Mouse (Mus musculus) CH12.LX (cell line): ENCODE results near the gene 3110009E18Rik. TPM values are rescaled to one million over a fixed set of nuclear protein-coding genes. Genes with fewer than 3 reads are reported as not detected.

ENCODE experiments used
- DNase-seq: peaks from one replicate; pipeline ENCODE4 v3.0.0-alpha.2; 2013; ENCODE audit errors: extremely low read depth
- H3K27ac ChIP-seq: 2 replicates; pipeline ENCODE4 v1.5.1; 2012; ENCODE audit warnings: low read depth, mild to moderate bottlenecking, control low read depth, moderate library complexity; ENCODE audit not compliant: insufficient read depth
- H3K27me3 ChIP-seq: replicated peaks from 2 replicates; pipeline ENCODE3; 2012; ENCODE audit warnings: inconsistent platforms
- H3K36me3 ChIP-seq, 2 experiments: replicated peaks in 1 of 2; 2 replicates each; pipeline versions ENCODE3 to v1.6.1; 2012; ENCODE audit warnings: inconsistent platforms in 1 of 2, low read length in 1 of 2, mild to moderate bottlenecking in 1 of 2, mixed read lengths in 1 of 2, moderate library complexity in 1 of 2; ENCODE audit not compliant: control insufficient read depth in 1 of 2, insufficient read depth in 1 of 2
- H3K4me1 ChIP-seq, 2 experiments: 2 replicates each; pipeline ENCODE4 v1.6.1; 2012; ENCODE audit warnings: inconsistent platforms in 1 of 2, moderate library complexity in 1 of 2; ENCODE audit not compliant: insufficient read depth in 2 of 2, control insufficient read depth in 1 of 2
- H3K4me2 ChIP-seq: 2 replicates; pipeline ENCODE4 v1.6.1; 2012; ENCODE audit warnings: low read depth, mild to moderate bottlenecking, control low read depth; ENCODE audit not compliant: poor library complexity, insufficient read depth, severe bottlenecking
- H3K4me3 ChIP-seq, 3 experiments: fragments of 150-350 bp in 1 of 3; sonication (generic) in 1 of 3; replicated peaks in 1 of 3; 2 replicates each; pipeline versions ENCODE3 to v1.5.1; 2011 to 2012; ENCODE audit warnings: low read depth in 2 of 3, low read length in 2 of 3, mild to moderate bottlenecking in 2 of 3, moderate library complexity in 2 of 3, control low read depth in 1 of 3, improper control_type of control experiment in 1 of 3, inconsistent platforms in 1 of 3, mixed read lengths in 1 of 3; ENCODE audit not compliant: poor library complexity in 1 of 3
- H3K79me2 ChIP-seq: replicated peaks from 2 replicates; pipeline ENCODE4 v1.6.1; 2012; ENCODE audit warnings: mild to moderate bottlenecking, moderate library complexity; ENCODE audit not compliant: control insufficient read depth, poor library complexity, insufficient read depth, severe bottlenecking; ENCODE audit errors: extremely low read depth
- H3K9ac ChIP-seq: 2 replicates; pipeline ENCODE4 v1.6.1; 2012; ENCODE audit warnings: low read depth, mild to moderate bottlenecking, control low read depth, moderate library complexity; ENCODE audit not compliant: insufficient read depth
- H3K9me3 ChIP-seq: replicated peaks from 2 replicates; pipeline ENCODE3; 2012; ENCODE audit warnings: low read length, inconsistent platforms, mixed read lengths
- BHLHE40 ChIP-seq: IDR thresholded peaks from 2 replicates; pipeline ENCODE4 v1.6.1; 2011; ENCODE audit warnings: mild to moderate bottlenecking, low read depth, low read length, improper control_type of control experiment
- CHD1 ChIP-seq: IDR thresholded peaks from 2 replicates; pipeline ENCODE4 v1.6.1; 2012; ENCODE audit warnings: low read depth, low read length, improper control_type of control experiment, inconsistent platforms
- CHD2 ChIP-seq: IDR thresholded peaks from 2 replicates; pipeline ENCODE4 v1.6.1; 2011; ENCODE audit warnings: low read length, improper control_type of control experiment
- E2F4 ChIP-seq: IDR thresholded peaks from 2 replicates; pipeline ENCODE4 v1.6.1; 2011; ENCODE audit warnings: low read depth, low read length, improper control_type of control experiment; ENCODE audit not compliant: insufficient replicate concordance
- ELF1 ChIP-seq: IDR thresholded peaks from 2 replicates; pipeline ENCODE4 v1.6.1; 2014; ENCODE audit warnings: low read depth, mild to moderate bottlenecking, inconsistent platforms, low read length, improper control_type of control experiment
- GABPA ChIP-seq: IDR thresholded peaks from 2 replicates; pipeline ENCODE4 v1.6.1; 2012; ENCODE audit warnings: low read depth, low read length, improper control_type of control experiment, inconsistent platforms; ENCODE audit not compliant: insufficient replicate concordance
- JUN ChIP-seq: IDR thresholded peaks from 2 replicates; pipeline ENCODE4 v1.6.1; 2011; ENCODE audit warnings: low read depth, mild to moderate bottlenecking, low read length, improper control_type of control experiment, moderate library complexity; ENCODE audit not compliant: insufficient read depth
- MAFK ChIP-seq: IDR thresholded peaks from 2 replicates; pipeline ENCODE4 v1.6.1; 2011; ENCODE audit warnings: low read length, improper control_type of control experiment; ENCODE audit not compliant: insufficient replicate concordance
- MAX ChIP-seq: IDR thresholded peaks from 2 replicates; pipeline ENCODE4 v1.6.1; 2011; ENCODE audit warnings: low read length, improper control_type of control experiment
- MYC ChIP-seq: IDR thresholded peaks from 2 replicates; pipeline ENCODE4 v1.6.1; 2011; ENCODE audit warnings: low read depth, mild to moderate bottlenecking, improper control_type of control experiment, low read length
- NELFE ChIP-seq: IDR thresholded peaks from 2 replicates; pipeline ENCODE4 v1.6.1; 2011; ENCODE audit warnings: low read depth, low read length, improper control_type of control experiment
- NRF1 ChIP-seq: IDR thresholded peaks from 2 replicates; pipeline ENCODE4 v1.6.1; 2014; ENCODE audit warnings: low read depth, mild to moderate bottlenecking, inconsistent platforms, low read length, improper control_type of control experiment, moderate library complexity
- POLR2AphosphoS2 ChIP-seq: IDR thresholded peaks from 2 replicates; pipeline ENCODE4 v1.6.1; 2011; ENCODE audit warnings: low read depth, low read length, improper control_type of control experiment
- SIN3A ChIP-seq: IDR thresholded peaks from 2 replicates; pipeline ENCODE4 v1.6.1; 2012; ENCODE audit warnings: low read length, improper control_type of control experiment, inconsistent platforms
- UBTF ChIP-seq: IDR thresholded peaks from 2 replicates; pipeline ENCODE4 v1.6.1; 2012; ENCODE audit warnings: low read depth, mild to moderate bottlenecking, inconsistent platforms, low read length, improper control_type of control experiment, moderate library complexity
- USF2 ChIP-seq: conservative IDR thresholded peaks from 2 replicates; pipeline ENCODE4 v1.6.1; 2011; ENCODE audit warnings: low read depth, low read length, improper control_type of control experiment
- ZC3H11A ChIP-seq: IDR thresholded peaks from 2 replicates; pipeline ENCODE4 v1.6.1; 2012; ENCODE audit warnings: low read depth, mild to moderate bottlenecking, inconsistent platforms, low read length, improper control_type of control experiment
- ZMIZ1 ChIP-seq: IDR thresholded peaks from 2 replicates; pipeline ENCODE4 v1.6.1; 2012; ENCODE audit warnings: low read depth, mild to moderate bottlenecking, inconsistent platforms, low read length, improper control_type of control experiment
- ZNF384 ChIP-seq: IDR thresholded peaks from 2 replicates; pipeline ENCODE4 v1.6.1; 2012; ENCODE audit warnings: low read depth, low read length, improper control_type of control experiment, inconsistent platforms
- dilution Hi-C: fragments of 300-500 bp; cut with MboI; formaldehyde crosslinking; loops from 2 replicates; pipeline ENCODE4 v1.14.3; 2020; ENCODE audit warnings: low sequenced_read_pairs; ENCODE audit not compliant: extremely low pct_unique_long_range_greater_than_20kb, extremely low pct_ligation_motif_present
- in situ Hi-C: fragments of 300-500 bp; cut with MboI; formaldehyde crosslinking; loops from 3 replicates; pipeline ENCODE4 v1.14.3; 2019; ENCODE audit warnings: low sequenced_read_pairs, low pct_ligation_motif_present, low pct_unique_long_range_greater_than_20kb, mixed read lengths
- polyA plus RNA-seq: library from polyadenylated mRNA; unstranded; fragments of >175 nt; gene quantifications from 2 replicates; pipeline ENCODE4 v1.2.1, GENCODE M21; 2012; ENCODE audit warnings: low read depth; ENCODE audit not compliant: insufficient read length
- total RNA-seq, 2 experiments: library from RNA; depleted of rRNA; stranded (reverse); fragments of 300-350 nt in 1 of 2; fragments of >200 nt in 1 of 2; gene quantifications; 2 replicates each; pipeline ENCODE4 v1.2.3; 2012 to 2014

3110009E18Rik gene
- total and polyA plus RNA-seq, 3 experiments: 2.7 to 5.9 (median 4.6) TPM

DNA sequence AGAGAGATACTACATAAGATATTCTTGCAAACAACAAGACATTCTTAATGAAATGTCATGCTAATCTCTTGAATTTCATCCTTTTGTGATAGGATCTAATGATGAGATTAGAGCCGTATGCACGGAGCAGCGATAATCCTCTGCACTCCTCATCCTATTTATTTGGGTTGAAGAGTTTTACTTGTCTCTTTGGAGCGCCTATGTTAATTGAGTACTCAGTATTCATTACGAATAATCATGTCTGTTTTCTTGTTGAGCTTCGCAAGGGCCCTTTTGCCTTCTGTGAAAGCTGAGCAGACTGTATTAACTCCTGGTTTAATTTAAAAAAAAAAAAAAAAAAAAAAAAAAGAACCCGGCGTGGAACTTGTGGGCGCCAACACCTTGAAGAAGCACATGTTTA is 65.7 kb downstream of the 3110009E18Rik start:
- dilution Hi-C loops (no loop called here), in situ Hi-C loops (no loop called here)
- no peaks in the 10 kb centered on the region for H3K27me3 ChIP-seq

DNA sequence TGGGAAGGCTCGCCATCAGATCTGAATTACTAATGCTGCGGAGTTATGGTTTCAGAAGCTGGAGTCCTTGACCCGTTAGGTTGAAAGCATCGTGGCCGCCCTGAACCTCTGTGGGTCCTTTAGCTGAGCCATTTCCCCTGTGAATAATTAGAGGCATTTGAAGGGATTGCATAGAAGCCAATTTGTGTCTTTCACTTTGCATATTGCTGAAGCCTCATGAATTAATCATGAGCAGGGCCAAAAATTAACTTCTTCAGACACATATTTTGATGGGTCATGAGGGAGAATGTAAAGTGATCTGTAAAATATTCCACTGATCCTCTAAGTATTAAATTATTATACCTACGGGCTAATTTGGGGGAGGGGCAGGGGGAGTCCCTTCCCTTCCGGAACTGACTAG is 66.1 kb downstream of the 3110009E18Rik start:
- Histone ChIP-seq H3K4me3 (no peak overlapping the region), H3K9ac (no peak overlapping the region), H3K79me2 (no peaks in the 10 kb centered on the region), H3K4me2 (no peak overlapping the region), H3K27me3 (no peaks in the 10 kb centered on the region), H3K36me3 (no peaks in the 10 kb centered on the region), H3K27ac (no peak overlapping the region), H3K9me3 (peaks cover 2% of the 10 kb centered on the region), H3K4me1 (peaks cover 2 to 3% of the 10 kb centered on the region in 2 experiments; a peak in 2 of 4 replicates)
- dilution Hi-C loops: no loop called here
- in situ Hi-C loops: no loop called here
- no peak for TF ChIP-seq MAX
- TF ChIP-seq UBTF: no peak
- TF ChIP-seq USF2: no peak
- TF ChIP-seq ZC3H11A: no peak
- no peak for TF ChIP-seq NELFE
- TF ChIP-seq NRF1: no peak
- no peak for TF ChIP-seq E2F4
- DNase-seq: no peak

More for the DNA sequence above, 65.7 kb downstream of the 3110009E18Rik start:
- no peak for DNase-seq
- peaks cover 2 to 3% of the 10 kb centered on the region in 2 experiments; a peak in 2 of 4 replicates for H3K4me1 ChIP-seq
- H3K36me3 ChIP-seq: no peaks in the 10 kb centered on the region
- H3K4me2 ChIP-seq: no peak overlapping the region
- peaks cover 1% of the 10 kb centered on the region for H3K9me3 ChIP-seq
- H3K4me3 ChIP-seq: no peak overlapping the region
- no peak overlapping the region for H3K27ac ChIP-seq
- no peak overlapping the region for H3K9ac ChIP-seq
- H3K79me2 ChIP-seq: no peaks in the 10 kb centered on the region
- peak; percentile 35; the same call in 1 of the 2 replicates for TF ChIP-seq ZNF384
- no peak for TF ChIP-seq SIN3A

GRCm38 (mm10) chr1:120189206-120189605 is 68.2 kb downstream of the 3110009E18Rik start:
- no peak overlapping the region for H3K9ac ChIP-seq
- no peak overlapping the region for H3K4me3 ChIP-seq
- no peak overlapping the region for H3K27ac ChIP-seq
- peaks cover 2 to 3% of the 10 kb centered on the region in 2 experiments; a peak in 2 of 4 replicates for H3K4me1 ChIP-seq
- H3K36me3 ChIP-seq: no peaks in the 10 kb centered on the region
- no peaks in the 10 kb centered on the region for H3K27me3 ChIP-seq
- H3K4me2 ChIP-seq: no peak overlapping the region
- DNase-seq: no peak
- peaks cover 2% of the 10 kb centered on the region for H3K9me3 ChIP-seq
- TF ChIP-seq POLR2AphosphoS2 (no peak), ZC3H11A (no peak), BHLHE40 (no peak), NRF1 (no peak), ELF1 (no peak), MYC (no peak), GABPA (no peak), ZMIZ1 (no peak), MAFK (no peak), SIN3A (no peak), CHD2 (no peak), CHD1 (no peak), JUN (no peak)
- in situ Hi-C loops: no loop called here
- dilution Hi-C loops: no loop called here
- no peaks in the 10 kb centered on the region for H3K79me2 ChIP-seq
